Mouse (Mus musculus) skeletal muscle tissue, adult 2 months (tissue): Measurements from ENCODE around the gene Cabp1.

ENCODE experiments used
- DNase-seq: peaks from one replicate; pipeline ENCODE4 v3.0.0-alpha.2; 2012; ENCODE audit warnings: low read depth, low spot score

Gene Cabp1

DNA sequence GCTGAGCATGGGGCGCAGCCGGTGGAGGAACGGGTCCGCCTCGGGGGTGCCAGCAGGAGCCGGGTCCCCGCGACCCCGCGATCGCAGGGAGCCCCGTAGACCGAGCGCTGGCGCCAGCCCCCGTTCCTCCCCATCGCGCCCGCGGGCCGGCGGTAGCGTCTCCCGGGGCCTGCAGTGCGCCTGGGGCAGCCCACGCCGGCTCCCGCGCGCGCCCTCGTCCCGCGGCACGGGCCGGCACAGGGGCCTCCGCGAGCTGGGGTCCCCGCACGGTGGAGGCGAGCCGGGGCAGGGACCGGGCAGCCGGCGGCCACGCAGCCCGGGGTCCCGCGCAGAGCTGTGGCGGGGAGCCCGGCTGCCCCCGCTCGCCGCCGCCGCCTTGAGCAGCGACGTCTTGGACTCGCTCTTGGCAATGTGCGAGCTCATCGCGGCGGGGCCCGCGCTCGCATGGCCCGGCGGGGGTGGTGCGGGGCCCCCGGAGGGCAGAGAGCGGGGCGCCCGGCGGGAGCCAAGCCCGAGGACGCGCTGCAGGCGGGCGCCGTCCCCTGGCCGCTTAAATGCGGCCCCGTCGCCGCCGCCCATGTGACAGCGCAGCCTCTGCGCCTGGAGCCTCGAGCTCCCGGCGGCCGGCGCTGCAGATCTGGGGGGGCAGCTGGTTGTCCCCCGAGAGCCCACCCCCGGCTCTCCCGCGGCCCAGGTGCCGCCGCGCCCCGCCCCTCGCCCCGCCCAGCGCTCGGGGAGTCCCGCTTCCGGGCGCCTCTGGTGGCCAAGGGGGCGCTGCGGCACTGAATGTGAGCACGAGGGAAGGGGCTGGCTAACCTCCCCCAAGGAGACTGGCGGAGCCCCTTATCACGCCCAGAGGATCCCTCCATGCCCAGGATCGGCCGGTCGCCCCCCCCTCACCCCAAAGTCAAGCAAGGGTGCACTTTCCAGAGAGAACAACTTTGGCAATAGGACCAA, at the start of gene Cabp1:
Cabp1 (minus strand) TSS at position 713 of the 957 bp plus-strand sequence.
- DNase-seq, result no peak

- DNase-seq, result no peak
These were observed 46.0 kb upstream of the Cabp1 start for GRCm38 (mm10) chr5:115240191-115240590.

DNA sequence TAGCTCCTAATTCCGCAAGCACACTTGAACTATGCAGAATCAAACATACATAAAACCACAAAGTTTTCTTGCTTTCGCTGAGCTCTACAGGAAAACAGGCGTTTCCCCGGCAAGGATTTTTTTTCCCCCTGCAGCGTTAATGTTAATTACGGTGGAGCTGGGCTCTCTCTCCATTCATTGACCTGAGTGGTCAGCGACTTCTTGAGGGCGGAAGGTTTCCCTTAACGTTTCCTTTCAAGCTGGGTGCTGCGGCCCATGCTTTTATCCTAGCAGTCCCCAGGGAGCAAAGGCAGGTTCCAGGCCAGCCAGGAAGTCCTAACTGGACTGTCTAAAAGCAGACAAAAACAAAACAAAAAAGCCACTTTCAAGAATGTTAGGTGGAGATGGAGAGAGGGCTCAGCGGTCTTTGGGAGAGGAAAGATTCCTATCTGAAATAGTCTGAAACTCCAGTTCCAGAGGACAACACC, 44.6 kb upstream of the Cabp1 start:
- no peak for DNase-seq

DNA sequence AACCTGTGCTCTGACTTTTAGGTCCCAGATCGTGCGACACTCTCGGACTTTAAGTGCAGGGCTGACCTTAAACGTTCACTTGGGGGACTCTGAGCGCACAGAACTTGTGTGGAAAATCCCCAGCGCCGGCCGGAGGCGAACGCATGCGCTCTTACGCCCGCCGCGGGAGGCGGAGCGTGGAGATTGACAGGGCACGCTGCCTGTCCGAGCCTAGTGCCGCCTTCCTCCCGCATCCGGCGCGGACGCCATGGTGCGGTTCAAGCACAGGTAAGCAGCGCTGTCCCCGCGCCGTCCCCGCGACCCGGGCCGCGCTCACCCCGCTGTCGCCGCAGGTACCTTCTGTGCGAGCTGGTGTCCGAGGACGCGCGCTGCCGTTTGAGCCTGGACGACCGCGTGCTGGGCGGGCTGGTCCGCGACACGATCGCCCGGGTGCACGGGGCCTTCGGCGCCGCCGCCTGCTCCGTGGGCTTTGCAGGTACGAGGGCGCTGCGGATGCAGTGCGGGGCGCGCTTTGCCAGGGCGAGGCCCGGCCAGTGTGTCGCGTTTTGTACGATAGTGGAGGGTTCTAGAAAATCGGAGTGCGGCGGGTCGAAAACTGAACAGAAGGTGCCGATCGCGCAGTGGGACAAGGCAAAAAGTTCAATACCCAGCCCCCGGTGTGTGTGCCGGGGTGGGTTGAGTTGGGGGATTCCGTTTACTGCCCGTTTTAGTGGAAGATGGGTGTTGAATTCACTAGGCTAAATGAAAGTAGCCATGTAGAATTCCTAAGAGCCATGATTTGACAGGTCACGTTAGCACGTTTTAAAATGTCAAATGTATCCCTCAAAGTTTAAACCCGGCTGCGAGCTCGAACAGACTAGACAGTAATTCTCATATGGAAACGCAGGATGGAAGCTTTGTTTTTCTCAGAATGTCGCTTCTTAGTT, 43.9 kb upstream of the Cabp1 start:
- DNase-seq, result peak; percentile 89

DNA sequence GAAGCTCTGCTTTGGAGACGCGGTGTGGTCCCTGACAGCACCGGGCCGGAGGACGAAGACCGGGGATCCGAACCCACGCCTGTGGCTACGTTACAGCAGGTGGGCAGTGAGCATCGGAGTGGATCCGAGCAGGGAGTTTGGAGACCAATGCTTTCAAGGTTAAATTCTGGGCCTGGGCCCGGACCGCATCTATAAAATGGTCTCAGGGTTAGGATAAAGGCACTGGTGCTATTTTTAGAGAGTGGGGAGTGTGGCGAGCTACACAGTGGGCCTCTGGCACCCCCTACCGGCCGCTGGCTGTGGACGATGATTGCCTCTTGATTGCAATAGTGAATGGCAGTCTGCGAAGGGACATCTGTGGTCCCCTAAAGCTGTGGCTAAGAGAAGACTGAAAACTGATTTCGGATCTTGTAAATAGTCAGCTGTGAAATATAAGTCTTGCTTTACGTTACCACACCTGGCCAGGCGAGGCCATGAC, 41.6 kb upstream of the Cabp1 start, which contains the start of gene Pop5:
Pop5 (plus strand) TSS at position 51 of the 478 bp plus-strand sequence.
- peak; percentile 78 for DNase-seq

GRCm38 (mm10) chr5:115235323-115235771, 41.2 kb upstream of the Cabp1 start:
- no peak for DNase-seq

DNA sequence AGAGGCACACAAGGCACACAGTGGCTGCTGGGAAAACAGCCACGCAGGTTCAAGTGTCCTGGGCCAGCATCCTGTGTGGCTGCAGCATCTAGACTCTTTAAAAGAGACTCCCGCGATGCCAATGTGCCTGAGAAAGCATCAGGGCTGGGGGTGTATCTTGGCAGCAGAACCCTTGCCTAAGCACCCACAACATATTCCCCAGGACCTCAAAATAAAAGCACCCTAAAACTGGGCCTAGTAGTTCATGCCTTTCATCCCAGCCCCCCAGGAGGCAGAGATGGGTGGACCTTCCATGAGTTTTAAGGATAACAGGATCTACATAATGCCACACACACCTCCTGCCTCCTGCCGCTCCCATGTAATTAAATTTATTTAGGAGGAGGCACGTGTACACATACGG, 40.3 kb upstream of the Cabp1 start:
- DNase-seq, result no peak

GRCm38 (mm10) chr5:115233031-115233780, 39.0 kb upstream of the Cabp1 start:
- DNase-seq, result no peak

DNA sequence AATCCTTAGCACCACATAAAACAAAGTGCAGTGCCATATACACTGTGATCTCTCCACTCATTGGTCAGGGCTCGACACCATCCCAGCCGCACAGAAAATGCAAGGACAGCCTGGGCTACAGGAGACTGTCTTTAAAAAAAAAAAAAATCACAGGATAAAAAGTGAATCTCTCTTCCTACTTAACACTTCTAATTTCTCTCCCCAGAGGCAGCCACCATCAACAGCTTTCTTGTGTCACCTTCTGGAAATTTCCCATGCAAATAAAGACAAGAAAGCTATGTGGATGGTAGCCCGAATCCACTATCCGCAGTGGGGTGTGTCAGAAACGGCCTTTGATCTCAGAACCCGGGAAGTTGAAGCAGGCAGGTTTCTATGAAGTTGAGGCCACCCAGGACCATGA, 38.3 kb upstream of the Cabp1 start:
- DNase-seq, result no peak

DNA sequence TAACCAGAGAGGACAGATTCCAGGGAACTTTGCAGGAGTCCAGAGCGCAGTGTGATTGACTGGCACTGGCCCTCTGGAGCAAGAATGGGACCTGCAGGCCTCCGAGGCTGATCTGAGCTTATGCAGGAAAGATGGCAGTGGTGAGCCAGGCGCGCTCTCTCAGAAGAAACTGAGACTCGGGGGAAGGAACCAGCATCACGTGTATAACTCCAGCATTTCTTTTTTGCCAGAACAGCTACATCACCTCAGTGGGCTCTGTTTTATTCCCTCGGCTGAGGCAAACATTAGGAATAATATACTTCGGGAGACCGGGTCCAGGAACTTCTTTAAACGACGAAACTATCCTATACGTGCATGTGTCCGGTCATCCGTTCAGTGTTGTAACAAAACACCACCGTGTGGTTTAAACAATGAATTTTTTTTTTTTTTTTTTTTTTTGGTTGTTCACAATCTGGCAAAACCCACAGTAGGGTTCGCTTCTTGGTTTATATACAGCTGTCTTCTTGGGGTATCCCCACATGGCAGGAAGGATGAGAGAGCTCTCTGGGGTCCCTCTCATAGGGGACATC, 37.5 kb upstream of the Cabp1 start:
- no peak for DNase-seq

DNA sequence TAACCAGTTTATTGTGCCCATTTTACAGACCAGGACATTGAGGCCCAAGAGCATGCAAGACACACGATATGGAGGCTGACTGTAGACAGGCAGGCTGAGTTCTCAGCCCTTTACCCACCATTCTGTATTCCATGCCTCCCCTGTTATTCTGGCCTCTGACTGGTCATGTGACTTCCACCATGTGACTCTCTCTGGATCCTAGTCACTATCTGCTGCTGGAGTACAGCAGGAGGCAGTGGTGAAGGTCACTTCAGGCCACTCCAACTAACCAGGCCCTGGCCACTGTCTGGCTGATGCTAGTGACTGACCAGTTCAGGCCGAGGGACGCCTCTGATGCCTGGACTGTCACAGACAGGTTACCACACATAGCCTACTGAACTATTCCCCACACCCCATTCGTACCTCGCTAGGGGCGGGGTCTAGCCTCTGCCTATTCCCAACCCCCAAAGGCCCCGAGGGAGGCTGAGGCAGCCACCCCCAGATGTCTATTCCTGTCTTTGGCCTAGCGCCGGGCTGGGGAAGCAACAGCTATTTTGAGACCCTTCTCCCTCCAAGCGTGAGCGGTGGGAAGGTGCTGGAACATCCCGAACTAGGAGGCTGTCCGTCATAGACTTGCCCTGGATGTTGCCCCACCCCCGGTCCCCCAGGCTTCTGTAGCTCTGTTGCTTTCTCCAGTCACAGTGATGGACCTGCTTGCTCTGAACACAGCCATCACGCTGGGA, 36.8 kb upstream of the Cabp1 start:
- no peak for DNase-seq

GRCm38 (mm10) chr5:115222485-115222884, 28.3 kb upstream of the Cabp1 start:
- no peak for DNase-seq

- no peak for DNase-seq
These were observed 26.9 kb upstream of the Cabp1 start for GRCm38 (mm10) chr5:115220931-115221640.

DNA sequence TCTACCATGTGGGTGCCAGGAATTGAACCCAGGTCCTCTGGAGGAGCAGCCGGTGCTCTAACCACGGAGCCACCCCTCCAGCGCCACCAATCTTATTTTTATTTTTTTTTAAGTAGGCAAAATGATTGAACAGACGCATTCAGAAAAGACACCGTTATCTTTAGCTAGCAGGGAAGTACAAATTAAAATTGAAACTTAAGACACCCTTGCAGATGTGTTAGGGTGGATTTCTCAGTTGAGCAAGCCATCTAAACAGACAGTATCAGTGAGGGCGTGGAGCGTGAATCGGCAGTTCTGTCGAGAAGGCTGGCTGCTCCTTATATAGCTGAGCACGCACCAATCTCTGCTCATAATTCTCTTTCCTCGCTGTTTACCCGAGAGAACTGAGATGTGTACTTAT, 23.8 kb upstream of the Cabp1 start:
- no peak for DNase-seq

DNA sequence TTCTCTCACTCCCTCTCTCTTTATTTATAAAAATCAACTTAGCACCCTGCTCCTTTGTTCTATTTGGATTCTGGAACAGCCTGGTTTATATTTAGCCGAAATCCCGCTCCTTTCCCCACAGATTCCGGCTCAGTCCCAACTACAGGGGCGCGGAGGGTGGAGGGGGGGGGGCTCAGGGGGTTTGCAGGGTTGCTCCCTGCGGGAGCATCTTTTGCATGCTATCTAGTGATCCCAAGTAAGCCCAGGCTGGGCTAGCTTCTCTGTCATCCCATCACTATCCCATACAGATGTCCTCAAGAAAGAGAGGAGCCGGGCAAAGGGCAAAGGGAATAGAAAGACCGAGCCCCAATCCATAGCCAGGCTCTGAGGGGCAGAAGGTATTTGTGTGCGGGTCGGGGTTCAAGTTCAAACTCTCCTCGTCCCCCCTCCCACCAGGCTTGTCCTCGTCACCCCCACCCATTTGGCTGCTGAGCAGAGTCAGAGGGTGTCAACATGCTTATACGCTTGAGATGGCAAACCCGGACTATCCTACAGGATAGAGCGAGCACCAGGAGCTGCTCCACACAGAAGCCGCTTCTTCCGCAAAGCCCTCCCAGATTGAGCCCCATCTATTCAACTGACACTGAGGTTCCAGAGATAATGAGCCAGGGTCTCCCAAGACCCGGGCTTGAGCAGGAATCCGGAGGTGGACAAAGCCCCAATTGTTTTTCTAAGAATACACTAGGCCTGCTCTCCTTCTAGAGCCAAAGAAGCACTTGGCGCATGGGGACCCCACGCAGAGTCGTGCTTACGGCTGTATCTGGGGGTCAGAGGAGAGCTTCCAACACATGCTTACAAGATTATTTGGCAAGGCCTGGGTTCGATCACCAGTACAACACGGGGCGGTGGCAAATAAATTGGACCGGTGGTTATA, 21.3 kb upstream of the Cabp1 start:
- DNase-seq, result no peak

DNA sequence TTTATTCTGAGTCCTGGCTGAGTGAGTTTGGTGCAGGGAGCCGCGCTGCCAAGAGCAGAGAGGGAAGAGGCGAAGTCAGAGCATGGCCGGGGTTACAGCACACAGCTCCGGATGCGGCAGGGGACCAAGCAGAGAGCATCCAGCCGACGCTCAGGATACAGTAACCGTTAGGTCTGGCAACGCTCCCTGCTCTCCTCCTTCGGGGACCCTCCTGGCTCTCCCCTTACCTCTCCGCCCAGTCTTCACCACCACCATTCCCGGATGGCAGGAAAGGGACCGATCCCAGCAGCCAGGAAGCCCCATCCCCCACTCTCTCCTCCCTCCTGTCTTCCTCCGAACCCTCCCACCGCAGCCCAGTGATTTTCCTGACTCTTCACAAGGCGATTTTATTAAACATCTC, 20.7 kb upstream of the Cabp1 start:
- DNase-seq, result no peak

DNA sequence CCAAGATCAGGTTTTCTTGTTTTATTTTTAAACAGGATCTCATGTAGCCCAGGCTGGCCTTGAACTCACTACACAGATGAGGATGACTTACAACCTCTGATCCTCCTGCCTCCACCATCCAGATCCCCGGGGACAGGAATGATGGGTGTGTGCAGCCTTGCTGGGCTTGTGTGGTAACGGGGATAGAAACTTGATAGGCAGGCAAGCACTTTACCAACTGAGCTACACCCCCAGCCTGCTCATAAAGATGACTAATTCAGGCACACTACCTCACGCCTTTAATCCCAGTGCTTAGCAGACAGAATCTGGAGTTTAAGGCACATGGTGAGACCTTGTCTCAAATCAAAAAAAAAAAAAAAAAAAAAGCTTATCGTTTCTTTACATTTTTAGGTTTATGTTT, 18.7 kb upstream of the Cabp1 start:
- DNase-seq, result no peak

- no peak for DNase-seq
These were observed 18.3 kb upstream of the Cabp1 start for GRCm38 (mm10) chr5:115212451-115212850.
